Mouse (Mus musculus) heart, embryonic 15.5 days (tissue): ENCODE measurements around the gene Armh4. TPM values are rescaled to one million over a fixed set of nuclear protein-coding genes. Genes with fewer than 3 reads are reported as not detected.
"Not testable (repeated sequence)": the region's sequence is repeated elsewhere in the genome, so short reads cannot be mapped to it uniquely, and the experiment has no call there.

ENCODE experiments used
- ATAC-seq: fragments of 200-750 bp; cut with Nextera tagmentation; replicated peaks from 2 replicates; pipeline ENCODE4 v1.8.0; 2017; ENCODE audit warnings: low read depth, moderate TSS enrichment; ENCODE audit not compliant: insufficient number of reproducible peaks, insufficient read depth, low FRiP score
- H3K27ac ChIP-seq: fragments of 300-500 bp; sonication (generic); 2 replicates; pipeline ENCODE4 v1.5.1; 2015; ENCODE audit warnings: mild to moderate bottlenecking, inconsistent platforms
- H3K27me3 ChIP-seq: fragments of 300-500 bp; sonication (generic); 2 replicates; pipeline ENCODE4 v1.6.1; 2015; ENCODE audit warnings: inconsistent platforms
- H3K36me3 ChIP-seq: fragments of 300-500 bp; sonication (generic); 2 replicates; pipeline ENCODE4 v1.6.1; 2015; ENCODE audit warnings: mild to moderate bottlenecking, inconsistent platforms
- H3K4me1 ChIP-seq: fragments of 300-500 bp; sonication (generic); replicated peaks from 2 replicates; pipeline ENCODE4 v1.6.1; 2015; ENCODE audit warnings: inconsistent platforms
- H3K4me2 ChIP-seq: fragments of 300-500 bp; sonication (generic); 2 replicates; pipeline ENCODE4 v1.6.1; 2015; ENCODE audit warnings: inconsistent platforms, mild to moderate bottlenecking, moderate library complexity
- H3K4me3 ChIP-seq: fragments of 300-500 bp; sonication (generic); 2 replicates; pipeline ENCODE4 v1.5.1; 2015; ENCODE audit warnings: mild to moderate bottlenecking, inconsistent platforms
- H3K9ac ChIP-seq: fragments of 300-500 bp; sonication (generic); 2 replicates; pipeline ENCODE4 v1.6.1; 2015; ENCODE audit warnings: mild to moderate bottlenecking, inconsistent platforms
- H3K9me3 ChIP-seq: fragments of 300-500 bp; sonication (generic); replicated peaks from 2 replicates; pipeline ENCODE4 v1.6.1; 2016; ENCODE audit warnings: inconsistent platforms
- WGBS: fragments of 180-500 bp; shearing (Covaris S2); methylation state at CpG from one replicate; pipeline ENCODE4 v1.1.7; 2015; ENCODE audit warnings: mixed read lengths; 5-methylcytosine and 5-hydroxymethylcytosine counted together
- polyA plus RNA-seq: library from polyadenylated mRNA; unstranded; fragments of >200 nt; fragmentation: Nextera tagmentation; extraction: Ambion mirVana; gene quantifications from 2 replicates; pipeline ENCODE4 v1.2.1, GENCODE M21; 2015

Gene Armh4
- polyA plus RNA-seq, 1 experiment from 2014 or later = 40.7 TPM

- Histone ChIP-seq H3K36me3 (no peaks in the 10 kb centered on the region), H3K9me3 (no peaks in the 10 kb centered on the region), H3K4me1 (peaks cover 9% of the 10 kb centered on the region), H3K27me3 (no peaks in the 10 kb centered on the region), H3K4me3 (no peak overlapping the region), H3K27ac (no peak overlapping the region), H3K9ac (no peak overlapping the region), H3K4me2 (no peak overlapping the region)
- no peak for ATAC-seq
- 38% methylated on average over 4 of the region's 4 CpGs for WGBS
These were observed 2.8 kb downstream of the Armh4 start for GRCm38 (mm10) chr14:49780416-49780815.

- ATAC-seq, H3K36me3 ChIP-seq: not testable (repeated sequence)
- 65% methylated on average over 4 of the region's 4 CpGs for whole genome bisulfite sequencing
These were observed 5.6 kb downstream of the Armh4 start for GRCm38 (mm10) chr14:49777539-49777938.

GRCm38 (mm10) chr14:49771746-49772145 is 11.4 kb downstream of the Armh4 start:
- WGBS = 62% methylated on average over 1 of the region's 1 CpGs
- Histone ChIP-seq H3K36me3 (0 out of 2 replicates have a peak, but pooled peaks cover 9% of the 10 kb centered on the region), H3K4me1 (no peaks in the 10 kb centered on the region), H3K27ac (no peak overlapping the region), H3K9ac (no peak overlapping the region), H3K4me3 (no peak overlapping the region), H3K27me3 (no peaks in the 10 kb centered on the region), H3K4me2 (no peak overlapping the region), H3K9me3 (no peaks in the 10 kb centered on the region)
- no peak for ATAC-seq

More at GRCm38 (mm10) chr14:49777539-49777938, 5.6 kb downstream of the Armh4 start:
- not testable (repeated sequence) for H3K27me3 ChIP-seq, H3K4me2 ChIP-seq, H3K27ac ChIP-seq, H3K9me3 ChIP-seq, H3K9ac ChIP-seq, H3K4me1 ChIP-seq, H3K4me3 ChIP-seq

- 78% methylated on average over 4 of the region's 4 CpGs for WGBS
- no peak overlapping the region for H3K4me3 ChIP-seq
- no peaks in the 10 kb centered on the region for H3K4me1 ChIP-seq
- H3K36me3 ChIP-seq = 0 out of 2 replicates have a peak, but pooled peaks cover 9% of the 10 kb centered on the region
- no peaks in the 10 kb centered on the region for H3K27me3 ChIP-seq
- H3K4me2 ChIP-seq = no peak overlapping the region
- H3K9me3 ChIP-seq = no peaks in the 10 kb centered on the region
- H3K9ac ChIP-seq = no peak overlapping the region
- H3K27ac ChIP-seq = no peak overlapping the region
- no peak for ATAC-seq
These were observed 16.6 kb downstream of the Armh4 start for GRCm38 (mm10) chr14:49766601-49767000.

GRCm38 (mm10) chr14:49755845-49756244 is 27.3 kb downstream of the Armh4 start:
- no peak for ATAC-seq
- no peak overlapping the region for H3K27ac ChIP-seq
- WGBS = 87% methylated on average over 1 of the region's 1 CpGs
- no peak overlapping the region for H3K4me2 ChIP-seq
- H3K4me1 ChIP-seq = no peaks in the 10 kb centered on the region
- H3K27me3 ChIP-seq = no peaks in the 10 kb centered on the region
- no peaks in the 10 kb centered on the region for H3K36me3 ChIP-seq
- H3K4me3 ChIP-seq = no peak overlapping the region
- H3K9me3 ChIP-seq = no peaks in the 10 kb centered on the region
- H3K9ac ChIP-seq = no peak overlapping the region

GRCm38 (mm10) chr14:49752614-49753013 is 30.6 kb downstream of the Armh4 start:
- Histone ChIP-seq H3K27me3 (no peaks in the 10 kb centered on the region), H3K27ac (no peak overlapping the region), H3K36me3 (no peaks in the 10 kb centered on the region), H3K4me2 (no peak overlapping the region), H3K9ac (no peak overlapping the region), H3K4me3 (no peak overlapping the region), H3K9me3 (no peaks in the 10 kb centered on the region), H3K4me1 (no peaks in the 10 kb centered on the region)
- no peak for ATAC-seq

- H3K9me3 ChIP-seq = no peaks in the 10 kb centered on the region
- no peak overlapping the region for H3K9ac ChIP-seq
- H3K4me2 ChIP-seq = no peak overlapping the region
- no peak overlapping the region for H3K27ac ChIP-seq
- no peaks in the 10 kb centered on the region for H3K27me3 ChIP-seq
- 94% methylated on average over 1 of the region's 1 CpGs for WGBS
- no peak for ATAC-seq
- no peaks in the 10 kb centered on the region for H3K36me3 ChIP-seq
- no peak overlapping the region for H3K4me3 ChIP-seq
- peaks cover 11% of the 10 kb centered on the region; the same call in 1 of the 2 replicates for H3K4me1 ChIP-seq
These were observed 37.3 kb downstream of the Armh4 start for GRCm38 (mm10) chr14:49745874-49746273.

GRCm38 (mm10) chr14:49743946-49744526 is 39.1 kb downstream of the Armh4 start:
- Histone ChIP-seq H3K4me3 (no peak overlapping the region), H3K4me1 (peaks cover 11% of the 10 kb centered on the region), H3K9ac (no peak overlapping the region), H3K36me3 (no peaks in the 10 kb centered on the region), H3K27me3 (no peaks in the 10 kb centered on the region), H3K9me3 (no peaks in the 10 kb centered on the region), H3K27ac (no peak overlapping the region), H3K4me2 (no peak overlapping the region)
- 68% methylated on average over 6 of the region's 6 CpGs for WGBS
- no peak for ATAC-seq

GRCm38 (mm10) chr14:49739328-49739727 is 43.9 kb downstream of the Armh4 start:
- no peak for ATAC-seq
- Histone ChIP-seq H3K9ac (no peak overlapping the region), H3K27me3 (no peaks in the 10 kb centered on the region), H3K4me1 (peaks cover 11% of the 10 kb centered on the region), H3K4me2 (no peak overlapping the region), H3K4me3 (no peak overlapping the region), H3K9me3 (no peaks in the 10 kb centered on the region), H3K27ac (no peak overlapping the region), H3K36me3 (no peaks in the 10 kb centered on the region)
- WGBS = 53% methylated on average over 7 of the region's 7 CpGs

- ATAC-seq = no peak
- no peaks in the 10 kb centered on the region for H3K27me3 ChIP-seq
- no peak overlapping the region for H3K4me2 ChIP-seq
- H3K4me1 ChIP-seq = peaks cover 5% of the 10 kb centered on the region
- WGBS = 57% methylated on average over 2 of the region's 2 CpGs
- H3K4me3 ChIP-seq = no peak overlapping the region
- no peak overlapping the region for H3K27ac ChIP-seq
- no peak overlapping the region for H3K9ac ChIP-seq
- no peaks in the 10 kb centered on the region for H3K9me3 ChIP-seq
- H3K36me3 ChIP-seq = no peaks in the 10 kb centered on the region
These were observed 44.6 kb downstream of the Armh4 start for GRCm38 (mm10) chr14:49738441-49739088.

GRCm38 (mm10) chr14:49733950-49734349 is 49.2 kb downstream of the Armh4 start:
- H3K4me2 ChIP-seq = no peak overlapping the region
- no peak overlapping the region for H3K9ac ChIP-seq
- no peaks in the 10 kb centered on the region for H3K4me1 ChIP-seq
- H3K27ac ChIP-seq = no peak overlapping the region
- no peaks in the 10 kb centered on the region for H3K27me3 ChIP-seq
- no peaks in the 10 kb centered on the region for H3K36me3 ChIP-seq
- H3K9me3 ChIP-seq = no peaks in the 10 kb centered on the region
- H3K4me3 ChIP-seq = no peak overlapping the region
- no peak for ATAC-seq
